Mouse (Mus musculus) left cerebral cortex, adult 2 months (tissue): Measurements from ENCODE around the gene Ebpl. TPM values are rescaled to one million over a fixed set of nuclear protein-coding genes. Genes with fewer than 3 reads are reported as not detected.

Experiments used
- DNase-seq, 2 experiments: peaks; one replicate each; pipeline ENCODE4 v3.0.0; 2021 to 2022; ENCODE audit warnings: low spot score in 2 of 2, mixed read lengths in 1 of 2; ENCODE audit errors: extremely low spot score in 1 of 2
- H3K27ac ChIP-seq: fragments of 200-600 bp; 2 replicates; pipeline ENCODE4 v1.8.1; 2022
- H3K4me3 ChIP-seq: fragments of 200-600 bp; 2 replicates; pipeline ENCODE4 v1.8.1; 2022
- CTCF ChIP-seq: fragments of 200-600 bp; IDR thresholded peaks from 2 replicates; pipeline ENCODE4 v1.8.1; 2022; ENCODE audit warnings: antibody characterized with exemption, mild to moderate bottlenecking, moderate library complexity
- intact Hi-C: fragments of 180-260 bp; cut with DNase I; formaldehyde crosslinking; loops from one replicate; pipeline ENCODE4 v1.15.1; 2025
- long read RNA-seq, 2 experiments: library from polyadenylated mRNA; stranded (forward); transcript quantifications; one replicate each; pipeline ENCODE4 v2.0.0; 2021; ENCODE audit warnings: borderline mapping rate in 2 of 2
- total RNA-seq, 2 experiments: library from RNA; stranded (reverse); gene quantifications; 2 replicates each; pipeline ENCODE4 v1.2.3; 2021

The Ebpl gene
- 1 to 10 TPM; 3.9 to 4.3 TPM for total RNA-seq
- long read RNA-seq, experiment 1, full-length matches to known transcripts: 7 of 8 reads
- long read RNA-seq, experiment 1, partial matches to known transcripts: 0 of 8 reads
- long read RNA-seq, experiment 1, other reads (novel, unspliced or antisense): 1 of 8 reads
- long read RNA-seq, experiment 2, full-length matches to known transcripts: 6 of 7 reads
- long read RNA-seq, experiment 2, partial matches to known transcripts: 0 of 7 reads
- long read RNA-seq, experiment 2, other reads (novel, unspliced or antisense): 1 of 7 reads

DNA sequence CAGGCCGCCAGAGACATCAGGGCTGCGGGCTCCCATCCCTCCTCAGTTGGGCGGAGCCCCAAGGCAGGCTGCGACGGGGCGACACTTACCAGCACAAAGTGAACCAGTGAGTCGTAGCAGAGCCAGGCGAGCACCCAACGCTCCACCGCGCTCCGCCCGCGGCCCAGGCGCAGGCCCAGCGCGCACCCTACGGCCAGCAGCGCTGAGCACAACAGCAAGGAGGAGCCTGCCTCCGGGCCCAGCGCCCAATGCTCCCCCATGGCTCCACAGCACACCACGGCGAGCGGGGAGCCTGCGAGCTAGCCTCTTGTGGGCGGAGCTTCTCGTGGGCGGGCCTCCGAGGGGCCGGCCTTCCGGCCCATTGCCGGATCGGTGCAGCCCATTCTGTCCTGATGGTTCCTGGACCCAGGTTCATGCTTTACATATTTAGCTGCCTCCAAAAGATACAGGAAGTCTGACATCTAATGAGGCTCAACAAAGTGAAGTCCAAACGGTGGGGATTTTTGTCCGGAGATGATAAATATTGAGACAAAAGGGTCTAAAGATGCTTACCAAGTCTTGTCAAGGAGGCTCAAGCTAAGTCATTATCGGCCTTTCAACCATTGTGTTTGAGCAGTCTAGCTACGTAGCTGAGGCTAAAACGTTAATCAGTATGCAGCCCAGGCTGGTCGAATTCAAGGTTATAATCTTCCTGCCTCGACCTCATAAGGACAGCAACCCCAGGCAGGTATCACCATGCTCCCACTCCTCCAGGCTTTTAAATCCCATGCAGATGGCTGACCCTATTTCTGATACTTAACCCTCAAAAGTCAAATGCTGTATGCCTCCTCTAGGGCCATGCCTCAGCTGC lies at the start of gene Ebpl:
Ebpl (minus strand) TSS at position 309 of the 850 bp plus-strand sequence.
- H3K27ac ChIP-seq: peak within 1 kb of the TSS; percentile 90
- H3K4me3 ChIP-seq: peak within 1 kb of the TSS; percentile 54
- peak; percentile 89 to 90 for DNase-seq
- intact Hi-C loops: loop anchor here (2.0 to 10.0 kb wide), 3 partner anchors 30 to 194 kb away; partner anchors contain the start of genes Kpna3 and Spryd7
- TF ChIP-seq CTCF: peak; percentile 14

GRCm38 (mm10) chr14:61410020-61410419 lies 49.8 kb upstream of the Ebpl start:
- DNase-seq: no peak
- no peak overlapping the region for H3K4me3 ChIP-seq
- intact Hi-C loops: no loop called here
- H3K27ac ChIP-seq: no peak overlapping the region
- no peak for TF ChIP-seq CTCF

DNA sequence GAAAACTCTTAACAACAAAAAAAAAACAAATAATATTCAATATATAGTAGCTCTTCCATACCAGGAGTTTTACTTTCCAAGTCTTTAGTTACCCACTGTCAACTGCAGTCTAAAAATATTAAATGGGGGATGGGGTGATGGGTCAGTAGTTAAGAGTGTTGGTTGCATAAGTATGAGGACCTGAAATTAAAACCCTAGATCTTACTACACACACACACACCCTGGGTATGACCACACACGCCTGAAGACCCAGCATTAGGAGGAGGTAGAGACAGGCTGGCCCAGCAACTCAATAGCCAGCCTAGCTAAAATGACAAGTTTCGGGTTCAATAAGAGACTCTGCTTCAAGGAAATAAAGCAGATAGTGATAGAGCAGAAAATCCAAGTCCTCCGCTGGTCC lies 46.8 kb upstream of the Ebpl start:
- DNase-seq: no peak
- no peak overlapping the region for H3K27ac ChIP-seq

GRCm38 (mm10) chr14:61405761-61406160 lies 45.5 kb upstream of the Ebpl start:
- intact Hi-C loops: no loop called here
- DNase-seq: no peak
- H3K27ac ChIP-seq: no peak overlapping the region

More for the DNA sequence above, 46.8 kb upstream of the Ebpl start:
- H3K4me3 ChIP-seq: no peak overlapping the region
- intact Hi-C loops: no loop called here
- no peak for TF ChIP-seq CTCF

DNA sequence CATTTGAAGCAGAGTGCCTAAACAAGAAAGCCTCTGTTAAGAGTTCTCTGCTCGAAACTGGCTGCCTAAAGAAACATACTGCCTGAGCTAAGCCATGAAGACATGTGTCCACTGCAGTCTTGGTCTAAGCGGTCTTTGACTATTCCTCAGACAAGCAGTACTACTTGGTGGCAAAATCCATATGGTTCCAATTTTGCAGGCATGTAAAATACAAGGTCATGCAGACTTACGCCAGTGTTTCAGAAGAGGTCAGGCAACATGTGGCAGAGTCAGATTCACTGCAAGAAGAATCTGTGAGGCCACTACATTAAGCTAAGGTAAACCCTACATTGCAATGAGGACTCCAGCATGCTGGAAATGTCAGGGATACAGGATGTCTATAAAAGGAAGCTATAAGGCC lies 44.7 kb upstream of the Ebpl start:
- no peak overlapping the region for H3K27ac ChIP-seq
- H3K4me3 ChIP-seq: no peak overlapping the region
- no peak for TF ChIP-seq CTCF
- intact Hi-C loops: no loop called here
- no peak for DNase-seq

More at GRCm38 (mm10) chr14:61405761-61406160, 45.5 kb upstream of the Ebpl start:
- H3K4me3 ChIP-seq: no peak overlapping the region
- TF ChIP-seq CTCF: no peak

- DNase-seq: peak in 1 of 2 experiments; percentile 13
- no peak for TF ChIP-seq CTCF
- intact Hi-C loops: loop anchor here (5.0 kb wide), 1 partner anchor 43 kb away; the partner anchor contains the start of gene Kpna3
- Histone ChIP-seq H3K4me3 (no peak overlapping the region), H3K27ac (no peak overlapping the region)
These were observed 34.5 kb upstream of the Ebpl start for GRCm38 (mm10) chr14:61394745-61395144.

- Histone ChIP-seq H3K27ac (no peak overlapping the region), H3K4me3 (no peak overlapping the region)
- intact Hi-C loops: no loop called here
- no peak for DNase-seq
- no peak for TF ChIP-seq CTCF
These were observed 30.3 kb upstream of the Ebpl start for GRCm38 (mm10) chr14:61390586-61390985.

DNA sequence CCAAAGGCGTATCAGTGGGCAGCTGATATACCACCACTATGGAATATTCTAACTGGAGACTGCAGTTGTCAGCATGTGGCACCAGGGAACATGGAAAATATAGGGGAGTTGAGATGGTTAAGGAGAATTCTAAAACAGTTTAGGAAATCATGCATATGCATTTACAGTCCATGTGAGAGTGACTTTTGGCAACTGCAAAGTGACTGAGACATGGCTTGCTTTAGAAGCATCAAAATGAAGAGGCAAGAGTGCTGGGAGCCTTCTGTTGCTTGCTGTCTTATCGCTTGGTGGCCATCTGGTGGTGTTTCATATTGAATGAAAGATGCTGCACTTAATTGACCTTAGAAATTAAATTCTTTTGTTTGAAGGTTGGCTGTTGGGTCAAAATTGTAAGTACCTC lies 7.1 kb upstream of the Ebpl start:
- no peak overlapping the region for H3K4me3 ChIP-seq
- no peak overlapping the region for H3K27ac ChIP-seq
- intact Hi-C loops: loop anchor here (10.0 kb wide), 1 partner anchor 188 kb away; the partner anchor contains the start of gene Spryd7
- no peak for DNase-seq
- no peak; the same call in 1 of the 2 replicates for TF ChIP-seq CTCF

GRCm38 (mm10) chr14:61364656-61365055 lies 4.4 kb upstream of the Ebpl start:
- DNase-seq: no peak
- TF ChIP-seq CTCF: no peak
- intact Hi-C loops: loop anchor here (5.0 to 10.0 kb wide), 2 partner anchors 73 to 190 kb away; partner anchors contain the start of genes Kpna3 and Spryd7
- H3K4me3 ChIP-seq: no peak overlapping the region
- no peak overlapping the region for H3K27ac ChIP-seq

DNA sequence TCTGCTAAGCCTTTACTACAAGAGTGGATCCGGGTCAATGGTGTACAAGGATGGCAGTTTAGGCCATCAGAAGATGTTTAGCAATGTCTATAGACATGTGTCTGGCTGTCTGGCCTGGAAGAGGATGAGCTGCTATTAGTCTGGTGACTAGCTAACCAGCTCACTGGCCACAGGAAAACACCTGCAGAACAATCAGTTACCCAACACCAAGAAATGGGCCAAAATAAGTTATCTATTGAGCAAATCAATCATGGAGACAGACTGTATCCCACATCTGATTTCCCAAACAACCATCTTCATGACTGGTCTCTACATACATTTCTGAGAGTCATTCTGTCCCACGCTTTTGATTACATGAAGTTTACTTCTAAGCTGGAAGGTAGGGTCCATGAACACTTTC lies 3.5 kb upstream of the Ebpl start:
- Histone ChIP-seq H3K27ac (no peak overlapping the region), H3K4me3 (no peak overlapping the region)
- DNase-seq: no peak
- no peak for TF ChIP-seq CTCF
- intact Hi-C loops: loop anchor here (5.0 to 10.0 kb wide), 2 partner anchors 74 to 191 kb away; partner anchors contain the start of genes Kpna3 and Spryd7

DNA sequence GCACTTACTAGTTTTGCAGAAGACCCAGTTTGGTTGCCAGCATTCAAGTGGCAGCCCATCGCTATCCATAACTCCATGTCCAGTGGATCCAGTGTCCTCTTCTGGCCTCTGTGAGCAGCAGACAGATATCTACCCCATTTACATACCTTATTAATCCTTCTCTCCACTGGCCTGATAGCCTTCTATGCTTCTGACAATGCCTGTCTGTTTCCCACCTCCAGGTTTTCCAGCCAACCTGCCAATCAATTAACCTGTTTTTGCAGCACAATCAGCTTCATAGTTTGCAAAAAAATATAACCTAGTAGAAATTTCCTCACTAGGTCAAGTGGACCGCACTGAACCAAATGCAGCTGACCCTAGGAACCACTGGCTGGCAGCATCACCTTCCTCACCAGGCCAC lies 2.0 kb upstream of the Ebpl start:
- intact Hi-C loops: loop anchor here (5.0 to 10.0 kb wide), 2 partner anchors 75 to 193 kb away; partner anchors contain the start of genes Kpna3 and Spryd7
- no peak for DNase-seq

More for the DNA sequence above, 2.0 kb upstream of the Ebpl start:
- Histone ChIP-seq H3K4me3 (no peak overlapping the region), H3K27ac (no peak overlapping the region)
- no peak for TF ChIP-seq CTCF
